22 mouse cellular contexts compared by ENCODE assay signal in genomic region chr3:18868758-18869157, GRCm38 (mm10).
DNase-seq lines count a peak whose midpoint lies in the region; ATAC-seq and TF ChIP-seq lines count a peak whose summit lies in the region.
"Had no signal": no experiment of that assay in that cellular context is flagged by ENCODE, and none has a peak within 500 bp of the region (broad histone marks: within the 10 kb centered on the region; RNA-seq: fewer than 3 reads in every experiment).

No protein-coding gene starts in this region.

- H3K36me3 ChIP-seq in intestine, embryonic 15.5 days, result no peaks in the 10 kb centered on the region
- no peaks in the 10 kb centered on the region for H3K36me3 ChIP-seq in intestine, postnatal 0 days (ENCODE audit: control insufficient read depth, insufficient read depth)
- H3K36me3 ChIP-seq in lung, embryonic 14.5 days (ENCODE audit: insufficient read depth), result no peaks in the 10 kb centered on the region
- no peaks in the 10 kb centered on the region for H3K36me3 ChIP-seq in neural tube, embryonic 14.5 days (ENCODE audit: control insufficient read depth, insufficient read depth, low read length)
- no peaks in the 10 kb centered on the region for H3K36me3 ChIP-seq in stomach, embryonic 16.5 days (ENCODE audit: control insufficient read depth, insufficient read depth, low read length)
- no peaks in the 10 kb centered on the region for H3K36me3 ChIP-seq in forebrain, embryonic 13.5 days (ENCODE audit: poor library complexity, severe bottlenecking)
- H3K36me3 ChIP-seq: heart, embryonic 13.5 days; liver, embryonic 15.5 days had no signal

- no peaks in the 10 kb centered on the region for H3K9me3 ChIP-seq in intestine, embryonic 15.5 days
- H3K9me3 ChIP-seq in intestine, postnatal 0 days (ENCODE audit: control insufficient read depth), result no peaks in the 10 kb centered on the region
- no peaks in the 10 kb centered on the region for H3K9me3 ChIP-seq in lung, embryonic 14.5 days (ENCODE audit: low read depth, low read length)
- no peaks in the 10 kb centered on the region for H3K9me3 ChIP-seq in neural tube, embryonic 14.5 days (ENCODE audit: control insufficient read depth, low read length)
- H3K9me3 ChIP-seq in stomach, embryonic 16.5 days (replicated peaks; ENCODE audit: control insufficient read depth, low read length), result no peaks in the 10 kb centered on the region
- no peaks in the 10 kb centered on the region for H3K9me3 ChIP-seq in forebrain, embryonic 13.5 days (replicated peaks)
- H3K9me3 ChIP-seq: heart, embryonic 13.5 days; liver, embryonic 15.5 days had no signal

- 8% methylated on average over 2 of the region's 2 CpGs for WGBS in intestine, embryonic 15.5 days
- 29% methylated on average over 2 of the region's 2 CpGs for whole genome bisulfite sequencing in intestine, postnatal 0 days
- 14% methylated on average over 2 of the region's 2 CpGs for WGBS in lung, embryonic 14.5 days
- WGBS in neural tube, embryonic 14.5 days, result 52% methylated on average over 2 of the region's 2 CpGs
- WGBS in stomach, embryonic 16.5 days, result 30% methylated on average over 2 of the region's 2 CpGs
- 88% methylated on average over 2 of the region's 2 CpGs for whole genome bisulfite sequencing in forebrain, embryonic 13.5 days

- ATAC-seq in intestine, embryonic 15.5 days, result peak; percentile 49; the same call in 1 of the 2 replicates
- ATAC-seq in intestine, postnatal 0 days, result no peak
- ATAC-seq in lung, embryonic 14.5 days (ENCODE audit: insufficient read depth), result peak; percentile 84
- peak; percentile 22; the same call in 1 of the 2 replicates for ATAC-seq in neural tube, embryonic 14.5 days (ENCODE audit: low read depth)
- no peak for ATAC-seq in stomach, embryonic 16.5 days (ENCODE audit: insufficient read depth, low FRiP score)
- no peak for ATAC-seq in forebrain, embryonic 13.5 days
- ATAC-seq: forebrain, postnatal 0 days; Patski had no signal

- H3K4me1 ChIP-seq in intestine, embryonic 15.5 days (replicated peaks), result no peaks in the 10 kb centered on the region
- H3K4me1 ChIP-seq in intestine, postnatal 0 days (replicated peaks; ENCODE audit: control insufficient read depth, insufficient read depth, low read length), result no peaks in the 10 kb centered on the region
- H3K4me1 ChIP-seq in lung, embryonic 14.5 days (ENCODE audit: insufficient read depth), result no peaks in the 10 kb centered on the region
- no peaks in the 10 kb centered on the region for H3K4me1 ChIP-seq in neural tube, embryonic 14.5 days (ENCODE audit: control insufficient read depth, insufficient read depth, low read length)
- H3K4me1 ChIP-seq in stomach, embryonic 16.5 days (ENCODE audit: control insufficient read depth, insufficient read depth, low read length), result peaks cover 4% of the 10 kb centered on the region; the same call in 1 of the 2 replicates
- H3K4me1 ChIP-seq in forebrain, embryonic 13.5 days, result no peaks in the 10 kb centered on the region
- H3K4me1 ChIP-seq: heart, embryonic 13.5 days; liver, embryonic 15.5 days had no signal

- no peak overlapping the region for H3K4me2 ChIP-seq in intestine, embryonic 15.5 days (replicated peaks)
- H3K4me2 ChIP-seq in intestine, postnatal 0 days (replicated peaks; ENCODE audit: low read depth), result no peak overlapping the region
- no peak overlapping the region for H3K4me2 ChIP-seq in lung, embryonic 14.5 days
- no peak overlapping the region for H3K4me2 ChIP-seq in neural tube, embryonic 14.5 days (ENCODE audit: low read depth, low read length)
- no peak overlapping the region for H3K4me2 ChIP-seq in stomach, embryonic 16.5 days (ENCODE audit: low read depth, low read length)
- H3K4me2 ChIP-seq in forebrain, embryonic 13.5 days, result no peak overlapping the region
- H3K4me2 ChIP-seq: heart, embryonic 13.5 days; liver, embryonic 15.5 days had no signal

- H3K9ac ChIP-seq in intestine, embryonic 15.5 days, result no peak overlapping the region
- H3K9ac ChIP-seq in intestine, postnatal 0 days (ENCODE audit: low read depth, low read length), result no peak overlapping the region
- no peak overlapping the region for H3K9ac ChIP-seq in lung, embryonic 14.5 days
- no peak overlapping the region for H3K9ac ChIP-seq in neural tube, embryonic 14.5 days (replicated peaks; ENCODE audit: low read depth, low read length)
- H3K9ac ChIP-seq in stomach, embryonic 16.5 days (ENCODE audit: low read length), result no peak overlapping the region
- no peak overlapping the region for H3K9ac ChIP-seq in forebrain, embryonic 13.5 days
- H3K9ac ChIP-seq: forebrain, postnatal 0 days; heart, embryonic 13.5 days; liver, embryonic 15.5 days had no signal

- no peaks in the 10 kb centered on the region for H3K27me3 ChIP-seq in intestine, embryonic 15.5 days (replicated peaks)
- H3K27me3 ChIP-seq in intestine, postnatal 0 days (replicated peaks; ENCODE audit: control insufficient read depth, insufficient read depth, low read length), result no peaks in the 10 kb centered on the region
- H3K27me3 ChIP-seq in lung, embryonic 14.5 days (ENCODE audit: insufficient read depth, low read length), result no peaks in the 10 kb centered on the region
- no peaks in the 10 kb centered on the region for H3K27me3 ChIP-seq in neural tube, embryonic 14.5 days (ENCODE audit: control insufficient read depth, insufficient read depth, low read length)
- H3K27me3 ChIP-seq in stomach, embryonic 16.5 days (ENCODE audit: control insufficient read depth, insufficient read depth, low read length), result no peaks in the 10 kb centered on the region
- H3K27me3 ChIP-seq in forebrain, embryonic 13.5 days, result no peaks in the 10 kb centered on the region
- H3K27me3 ChIP-seq: heart, embryonic 13.5 days; liver, embryonic 15.5 days; Patski had no signal

- TF ChIP-seq CTCF in intestine, postnatal 0 days (IDR thresholded peaks at IDR 0.05; ENCODE audit: low read depth), result no peak
- no peak for TF ChIP-seq CTCF in lung, embryonic 14.5 days (IDR thresholded peaks at IDR 0.05; ENCODE audit: low read depth)

- H3K4me3 ChIP-seq in intestine, embryonic 15.5 days (replicated peaks), result no peak overlapping the region
- H3K4me3 ChIP-seq in intestine, postnatal 0 days (ENCODE audit: low read depth, low read length), result no peak overlapping the region
- no peak overlapping the region for H3K4me3 ChIP-seq in lung, embryonic 14.5 days (ENCODE audit: low read depth, low read length)
- no peak overlapping the region for H3K4me3 ChIP-seq in neural tube, embryonic 14.5 days (ENCODE audit: low read depth, low read length)
- no peak overlapping the region for H3K4me3 ChIP-seq in stomach, embryonic 16.5 days (replicated peaks; ENCODE audit: low read length)
- H3K4me3 ChIP-seq in forebrain, embryonic 13.5 days, result no peak overlapping the region
- H3K4me3 ChIP-seq: erythroblast, embryonic 14.5 days; heart, embryonic 13.5 days; liver, embryonic 15.5 days had no signal

- H3K27ac ChIP-seq in intestine, embryonic 15.5 days, result no peak overlapping the region
- H3K27ac ChIP-seq in intestine, postnatal 0 days (ENCODE audit: low read depth, low read length), result no peak overlapping the region
- peak overlapping the region; percentile 68 for H3K27ac ChIP-seq in lung, embryonic 14.5 days (ENCODE audit: low read depth)
- no peak overlapping the region for H3K27ac ChIP-seq in neural tube, embryonic 14.5 days (ENCODE audit: low read depth, low read length)
- H3K27ac ChIP-seq in stomach, embryonic 16.5 days (ENCODE audit: low read length), result peak overlapping the region; percentile 56; the same call in 1 of the 2 replicates
- H3K27ac ChIP-seq in forebrain, embryonic 13.5 days, result no peak overlapping the region
- H3K27ac ChIP-seq: heart, embryonic 13.5 days; liver, embryonic 15.5 days had no signal

- DNase-seq in lung, embryonic 14.5 days, result peak; percentile 42
- no peak for DNase-seq in lung, postnatal 36 days
- no peak for DNase-seq in neural tube, embryonic 10.5 days (ENCODE audit: extremely low spot score, low spot score)
- DNase-seq: adrenal gland, postnatal 25 days; cerebellum, adult 11-12 months; cerebellum, adult 9-11 months; forebrain, postnatal 0 days; heart, postnatal 10 days; layer of hippocampus, adult 9-11 months; midbrain, embryonic 14.5 days; right cerebral cortex, postnatal 4 days; thymus, adult 18-20 months; thymus, postnatal 25 days had no signal

Comparison
In these comparisons a context has a peak if more than half of its experiments do, and no peak if none do; other contexts are left out.
1. ATAC-seq: peak in intestine, embryonic 15.5 days (single experiment), lung, embryonic 14.5 days (single experiment) and neural tube, embryonic 14.5 days (single experiment); none in intestine, postnatal 0 days (single experiment), stomach, embryonic 16.5 days (single experiment) and forebrain, embryonic 13.5 days (single experiment).
2. H3K27ac ChIP-seq: peak in lung, embryonic 14.5 days (single experiment) and stomach, embryonic 16.5 days (single experiment); none in intestine, embryonic 15.5 days (single experiment), intestine, postnatal 0 days (single experiment), neural tube, embryonic 14.5 days (single experiment) and forebrain, embryonic 13.5 days (single experiment).